Mouse (Mus musculus) intestine, embryonic 15.5 days (tissue): ENCODE measurements around the gene Xbp1. TPM values are rescaled to one million over a fixed set of nuclear protein-coding genes. Genes with fewer than 3 reads are reported as not detected.
"Not testable (repeated sequence)": the region's sequence is repeated elsewhere in the genome, so short reads cannot be mapped to it uniquely, and the experiment has no call there.

Experiments
- ATAC-seq: fragments of 200-750 bp; cut with Nextera tagmentation; 2 replicates; pipeline ENCODE4 v1.8.0; 2017; ENCODE audit warnings: moderate TSS enrichment, moderate library complexity
- H3K27ac ChIP-seq: fragments of 300-500 bp; sonication (generic); 2 replicates; pipeline ENCODE4 v1.5.1; 2015; ENCODE audit warnings: mild to moderate bottlenecking, inconsistent platforms
- H3K27me3 ChIP-seq: fragments of 300-500 bp; sonication (generic); replicated peaks from 2 replicates; pipeline ENCODE4 v1.6.1; 2015; ENCODE audit warnings: inconsistent platforms
- H3K36me3 ChIP-seq: fragments of 300-500 bp; sonication (generic); 2 replicates; pipeline ENCODE4 v1.6.1; 2015; ENCODE audit warnings: inconsistent platforms
- H3K4me1 ChIP-seq: fragments of 300-500 bp; sonication (generic); replicated peaks from 2 replicates; pipeline ENCODE4 v1.6.1; 2015; ENCODE audit warnings: inconsistent platforms
- H3K4me2 ChIP-seq: fragments of 300-500 bp; sonication (generic); replicated peaks from 2 replicates; pipeline ENCODE4 v1.6.1; 2015; ENCODE audit warnings: mild to moderate bottlenecking, inconsistent platforms
- H3K4me3 ChIP-seq: fragments of 300-500 bp; sonication (generic); replicated peaks from 2 replicates; pipeline ENCODE4 v1.5.1; 2015; ENCODE audit warnings: inconsistent platforms
- H3K9ac ChIP-seq: fragments of 300-500 bp; sonication (generic); 2 replicates; pipeline ENCODE4 v1.6.1; 2015; ENCODE audit warnings: inconsistent platforms
- H3K9me3 ChIP-seq: fragments of 300-500 bp; sonication (generic); 2 replicates; pipeline ENCODE4 v1.6.1; 2016; ENCODE audit warnings: inconsistent platforms
- WGBS: fragments of 180-500 bp; shearing (Covaris S2); methylation state at CpG from one replicate; pipeline ENCODE4 v1.1.7; 2015; 5-methylcytosine and 5-hydroxymethylcytosine counted together
- polyA plus RNA-seq: library from polyadenylated mRNA; unstranded; fragments of >200 nt; fragmentation: Nextera tagmentation; extraction: Ambion mirVana; gene quantifications from 2 replicates; pipeline ENCODE4 v1.2.1, GENCODE M21; 2015

The Xbp1 gene
- 237 and 255 TPM in 2 replicates for polyA plus RNA-seq

GRCm38 (mm10) chr11:5520412-5521265 is at the start of gene Xbp1:
Gene Xbp1 (plus strand): TSS chr11:5520659.
- Histone ChIP-seq H3K4me3 (peak within 1 kb of the TSS; percentile 73), H3K27me3 (no peaks in the 10 kb centered on the region), H3K9ac (peak within 1 kb of the TSS; percentile 90), H3K4me2 (peak within 1 kb of the TSS; percentile 57), H3K27ac (peak within 1 kb of the TSS; percentile 90), H3K9me3 (no peaks in the 10 kb centered on the region), H3K36me3 (peaks cover 27% of the 10 kb centered on the region), H3K4me1 (peaks cover 20% of the 10 kb centered on the region)
- ATAC-seq, result peak; percentile 97
- under 1% methylated on average over 72 of the region's 72 CpGs for WGBS

GRCm38 (mm10) chr11:5474130-5474529 is 46.3 kb upstream of the Xbp1 start:
- Histone ChIP-seq H3K36me3 (no peaks in the 10 kb centered on the region), H3K4me2 (no peak overlapping the region), H3K27ac (no peak overlapping the region), H3K27me3 (no peaks in the 10 kb centered on the region), H3K4me1 (no peaks in the 10 kb centered on the region), H3K4me3 (no peak overlapping the region), H3K9ac (no peak overlapping the region), H3K9me3 (no peaks in the 10 kb centered on the region)
- WGBS, result 12% methylated on average over 5 of the region's 5 CpGs
- no peak for ATAC-seq

GRCm38 (mm10) chr11:5475556-5476118 is 44.8 kb upstream of the Xbp1 start:
- 81% methylated on average over 2 of the region's 2 CpGs for WGBS
- H3K27ac ChIP-seq, result not testable (repeated sequence)

GRCm38 (mm10) chr11:5476806-5477205 is 43.7 kb upstream of the Xbp1 start:
- H3K9ac ChIP-seq, result no peak overlapping the region
- no peaks in the 10 kb centered on the region for H3K27me3 ChIP-seq
- no peaks in the 10 kb centered on the region for H3K4me1 ChIP-seq
- no peak overlapping the region for H3K4me3 ChIP-seq
- H3K36me3 ChIP-seq, result no peaks in the 10 kb centered on the region
- H3K4me2 ChIP-seq, result no peak overlapping the region
- no peak for ATAC-seq
- H3K27ac ChIP-seq, result no peak overlapping the region
- no peaks in the 10 kb centered on the region for H3K9me3 ChIP-seq
- WGBS, result 83% methylated on average over 4 of the region's 4 CpGs

More at GRCm38 (mm10) chr11:5475556-5476118, 44.8 kb upstream of the Xbp1 start:
- H3K4me2 ChIP-seq, H3K9ac ChIP-seq, H3K9me3 ChIP-seq, H3K36me3 ChIP-seq, H3K4me1 ChIP-seq, H3K27me3 ChIP-seq, H3K4me3 ChIP-seq, ATAC-seq: not testable (repeated sequence)

GRCm38 (mm10) chr11:5478193-5478592 is 42.3 kb upstream of the Xbp1 start:
- H3K4me2 ChIP-seq, result no peak overlapping the region
- no peaks in the 10 kb centered on the region for H3K4me1 ChIP-seq
- 77% methylated on average over 7 of the region's 7 CpGs for WGBS
- H3K27ac ChIP-seq, result no peak overlapping the region
- no peaks in the 10 kb centered on the region for H3K36me3 ChIP-seq
- no peaks in the 10 kb centered on the region for H3K9me3 ChIP-seq
- no peaks in the 10 kb centered on the region for H3K27me3 ChIP-seq
- no peak for ATAC-seq
- no peak overlapping the region for H3K9ac ChIP-seq
- no peak overlapping the region for H3K4me3 ChIP-seq

GRCm38 (mm10) chr11:5478831-5479230 is 41.6 kb upstream of the Xbp1 start:
- Histone ChIP-seq H3K9ac (no peak overlapping the region), H3K27ac (no peak overlapping the region), H3K27me3 (no peaks in the 10 kb centered on the region), H3K4me2 (no peak overlapping the region), H3K9me3 (no peaks in the 10 kb centered on the region), H3K4me1 (no peaks in the 10 kb centered on the region), H3K4me3 (no peak overlapping the region), H3K36me3 (no peaks in the 10 kb centered on the region)
- ATAC-seq, result no peak
- WGBS, result 79% methylated on average over 3 of the region's 3 CpGs

GRCm38 (mm10) chr11:5482581-5482980 is 37.9 kb upstream of the Xbp1 start:
- WGBS, result 83% methylated on average over 13 of the region's 13 CpGs
- no peak overlapping the region for H3K9ac ChIP-seq
- no peak overlapping the region for H3K27ac ChIP-seq
- H3K36me3 ChIP-seq, result no peaks in the 10 kb centered on the region
- H3K4me1 ChIP-seq, result peaks cover 4% of the 10 kb centered on the region; the same call in 1 of the 2 replicates
- ATAC-seq, result no peak
- H3K4me2 ChIP-seq, result no peak overlapping the region
- H3K9me3 ChIP-seq, result no peaks in the 10 kb centered on the region
- H3K4me3 ChIP-seq, result no peak overlapping the region
- H3K27me3 ChIP-seq, result no peaks in the 10 kb centered on the region

- H3K36me3 ChIP-seq, result no peaks in the 10 kb centered on the region
- H3K9me3 ChIP-seq, result no peaks in the 10 kb centered on the region
- 11% methylated on average over 15 of the region's 15 CpGs for WGBS
- peaks cover 4% of the 10 kb centered on the region; the same call in 1 of the 2 replicates for H3K4me1 ChIP-seq
- peak overlapping the region; percentile 72 for H3K4me2 ChIP-seq
- peak overlapping the region; percentile 27; the same call in 1 of the 2 replicates for H3K27ac ChIP-seq
- peak overlapping the region; percentile 39 for H3K4me3 ChIP-seq
- peak; percentile 86 for ATAC-seq
- H3K9ac ChIP-seq, result peak overlapping the region; percentile 31; the same call in 1 of the 2 replicates
- no peaks in the 10 kb centered on the region for H3K27me3 ChIP-seq
These were observed 35.1 kb upstream of the Xbp1 start for GRCm38 (mm10) chr11:5485193-5486011.

- H3K4me1 ChIP-seq, H3K27ac ChIP-seq, H3K4me2 ChIP-seq, H3K27me3 ChIP-seq, H3K4me3 ChIP-seq, H3K9me3 ChIP-seq, H3K36me3 ChIP-seq, H3K9ac ChIP-seq, ATAC-seq: not testable (repeated sequence)
- WGBS, result 81% methylated on average over 10 of the region's 10 CpGs
These were observed 31.0 kb upstream of the Xbp1 start for GRCm38 (mm10) chr11:5489433-5489832.

GRCm38 (mm10) chr11:5490989-5491656 is 29.3 kb upstream of the Xbp1 start:
- no peak overlapping the region for H3K27ac ChIP-seq
- no peak overlapping the region for H3K4me3 ChIP-seq
- H3K9me3 ChIP-seq, result no peaks in the 10 kb centered on the region
- 72% methylated on average over 10 of the region's 10 CpGs for WGBS
- H3K4me1 ChIP-seq, result no peaks in the 10 kb centered on the region
- H3K4me2 ChIP-seq, result no peak overlapping the region
- H3K9ac ChIP-seq, result no peak overlapping the region
- H3K36me3 ChIP-seq, result no peaks in the 10 kb centered on the region
- no peaks in the 10 kb centered on the region for H3K27me3 ChIP-seq
- ATAC-seq, result peak; percentile 44; the same call in 1 of the 2 replicates

GRCm38 (mm10) chr11:5491912-5492311 is 28.5 kb upstream of the Xbp1 start:
- Histone ChIP-seq H3K36me3 (no peaks in the 10 kb centered on the region), H3K9ac (no peak overlapping the region), H3K27ac (no peak overlapping the region), H3K27me3 (no peaks in the 10 kb centered on the region), H3K9me3 (no peaks in the 10 kb centered on the region), H3K4me3 (no peak overlapping the region), H3K4me1 (no peaks in the 10 kb centered on the region), H3K4me2 (no peak overlapping the region)
- ATAC-seq, result 0 out of 2 replicates have a peak, but pooled peaks have one; percentile 26
- WGBS, result 42% methylated on average over 7 of the region's 7 CpGs
